ENCODE assay signal across 19 mouse cellular contexts in the genomic region with DNA sequence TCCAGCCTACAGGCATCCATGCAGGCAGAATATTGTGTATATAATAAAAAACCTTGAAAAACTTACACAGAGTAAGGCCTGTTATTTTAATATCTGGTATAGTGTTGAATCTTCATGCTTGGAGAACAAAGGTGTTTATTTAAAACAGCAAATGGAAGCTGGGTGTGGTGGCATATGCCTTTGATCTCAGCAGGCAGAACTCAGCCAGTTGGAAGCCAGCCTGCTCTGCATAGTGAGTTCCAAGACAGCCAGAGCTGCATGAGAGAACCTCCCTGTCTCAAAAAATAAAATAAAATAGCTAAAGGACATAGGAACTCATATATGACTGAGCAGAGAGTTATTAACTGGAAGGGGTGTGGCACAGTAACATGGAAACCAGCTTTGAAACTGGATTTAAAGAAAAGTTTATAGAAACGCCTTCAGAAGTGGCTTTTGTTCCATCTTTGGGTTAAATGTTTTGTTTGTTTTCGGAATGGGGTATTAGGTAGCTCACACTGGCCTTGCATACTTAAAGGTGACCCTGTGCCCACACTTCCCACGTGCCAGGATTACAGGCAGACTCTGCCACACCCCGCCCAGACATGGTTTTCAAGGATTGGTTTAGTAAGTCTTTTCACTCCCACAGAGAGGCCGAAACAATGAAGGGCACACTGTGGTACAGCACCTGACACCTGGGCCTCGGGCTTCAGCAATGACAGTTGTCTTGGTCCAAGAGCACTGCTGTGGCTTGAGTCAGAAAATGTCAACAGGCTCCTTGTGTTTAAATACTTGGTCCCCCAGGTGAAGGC. TPM values are rescaled to one million over a fixed set of nuclear protein-coding genes. Genes with fewer than 3 reads are reported as not detected.
A peak's percentile ranks its signal among the peaks of the same experiment; 100 is the strongest.
DNase-seq lines count a peak whose midpoint lies in the region; ATAC-seq and TF ChIP-seq lines count a peak whose summit lies in the region.
"Had no signal": no experiment of that assay in that cellular context is flagged by ENCODE, and none has a peak within 500 bp of the region (broad histone marks: within the 10 kb centered on the region; RNA-seq: fewer than 3 reads in every experiment).

No protein-coding gene starts in this region.

- H3K27me3 ChIP-seq in forebrain, embryonic 15.5 days, result no peaks in the 10 kb centered on the region
- no peaks in the 10 kb centered on the region for H3K27me3 ChIP-seq in forebrain, embryonic 13.5 days
- H3K27me3 ChIP-seq in midbrain, embryonic 15.5 days (replicated peaks), result no peaks in the 10 kb centered on the region
- no peaks in the 10 kb centered on the region for H3K27me3 ChIP-seq in hindbrain, embryonic 12.5 days
- H3K27me3 ChIP-seq: embryonic facial prominence, embryonic 12.5 days; lung, embryonic 15.5 days; neural tube, embryonic 13.5 days had no signal

- H3K4me1 ChIP-seq in forebrain, embryonic 15.5 days, result peaks cover 14% of the 10 kb centered on the region
- peaks cover 5% of the 10 kb centered on the region; the same call in 1 of the 2 replicates for H3K4me1 ChIP-seq in forebrain, embryonic 13.5 days
- H3K4me1 ChIP-seq in midbrain, embryonic 15.5 days, result no peaks in the 10 kb centered on the region
- 0 out of 2 replicates have a peak, but pooled peaks cover 5% of the 10 kb centered on the region for H3K4me1 ChIP-seq in hindbrain, embryonic 12.5 days
- H3K4me1 ChIP-seq: neural tube, embryonic 13.5 days had no signal

- no peaks in the 10 kb centered on the region for H3K9me3 ChIP-seq in forebrain, embryonic 15.5 days
- H3K9me3 ChIP-seq in forebrain, embryonic 13.5 days (replicated peaks), result no peaks in the 10 kb centered on the region
- H3K9me3 ChIP-seq in midbrain, embryonic 15.5 days, result no peaks in the 10 kb centered on the region
- H3K9me3 ChIP-seq in hindbrain, embryonic 12.5 days (replicated peaks), result no peaks in the 10 kb centered on the region
- H3K9me3 ChIP-seq: embryonic facial prominence, embryonic 12.5 days; lung, embryonic 15.5 days; midbrain, embryonic 10.5 days; neural tube, embryonic 13.5 days had no signal

- no peaks in the 10 kb centered on the region for H3K36me3 ChIP-seq in forebrain, embryonic 15.5 days
- H3K36me3 ChIP-seq in forebrain, embryonic 13.5 days (ENCODE audit: poor library complexity, severe bottlenecking), result no peaks in the 10 kb centered on the region
- no peaks in the 10 kb centered on the region for H3K36me3 ChIP-seq in midbrain, embryonic 15.5 days (replicated peaks)
- no peaks in the 10 kb centered on the region for H3K36me3 ChIP-seq in hindbrain, embryonic 12.5 days
- H3K36me3 ChIP-seq: embryonic facial prominence, embryonic 12.5 days; lung, embryonic 15.5 days; midbrain, embryonic 10.5 days; neural tube, embryonic 13.5 days had no signal

- H3K4me3 ChIP-seq in forebrain, embryonic 15.5 days, result no peak overlapping the region
- H3K4me3 ChIP-seq in forebrain, embryonic 13.5 days, result no peak overlapping the region
- no peak overlapping the region for H3K4me3 ChIP-seq in midbrain, embryonic 15.5 days
- H3K4me3 ChIP-seq in hindbrain, embryonic 12.5 days, result no peak overlapping the region
- H3K4me3 ChIP-seq: embryonic facial prominence, embryonic 12.5 days; layer of hippocampus, adult 2 months; lung, embryonic 15.5 days; midbrain, embryonic 10.5 days; neural tube, embryonic 13.5 days had no signal

- no peak overlapping the region for H3K9ac ChIP-seq in forebrain, embryonic 15.5 days (replicated peaks)
- no peak overlapping the region for H3K9ac ChIP-seq in forebrain, embryonic 13.5 days
- H3K9ac ChIP-seq in midbrain, embryonic 15.5 days, result no peak overlapping the region
- no peak overlapping the region for H3K9ac ChIP-seq in hindbrain, embryonic 12.5 days
- H3K9ac ChIP-seq: embryonic facial prominence, embryonic 12.5 days; lung, embryonic 15.5 days; neural tube, embryonic 13.5 days had no signal

- no peak overlapping the region for H3K4me2 ChIP-seq in forebrain, embryonic 15.5 days (replicated peaks)
- H3K4me2 ChIP-seq in forebrain, embryonic 13.5 days, result no peak overlapping the region
- H3K4me2 ChIP-seq in midbrain, embryonic 15.5 days, result no peak overlapping the region
- no peak overlapping the region for H3K4me2 ChIP-seq in hindbrain, embryonic 12.5 days (replicated peaks)
- H3K4me2 ChIP-seq: embryonic facial prominence, embryonic 12.5 days; lung, embryonic 15.5 days; neural tube, embryonic 13.5 days had no signal

- 66% methylated on average over 6 of the region's 6 CpGs for WGBS in forebrain, embryonic 15.5 days
- WGBS in forebrain, embryonic 13.5 days, result 63% methylated on average over 6 of the region's 6 CpGs
- WGBS in midbrain, embryonic 15.5 days, result 61% methylated on average over 6 of the region's 6 CpGs
- 71% methylated on average over 6 of the region's 6 CpGs for WGBS in hindbrain, embryonic 12.5 days

- DNase-seq in A20 (ENCODE audit: low read depth, low spot score), result peak; percentile 13
- peak; percentile 52 for DNase-seq in brain, embryonic 14.5 days (ENCODE audit: low read depth)
- peak; percentile 38 for DNase-seq in lung, postnatal 25 days (ENCODE audit: low spot score)
- DNase-seq in left cerebral cortex, adult 18-20 months (ENCODE audit: low spot score in 2 of 2), result no peak
- DNase-seq: kidney, adult 18-20 months; kidney, postnatal 14 days; layer of hippocampus, postnatal 36 days; liver; right cerebral cortex, adult 18-20 months; thymus, adult 2 months had no signal

- H3K27ac ChIP-seq in forebrain, embryonic 15.5 days (replicated peaks), result peak overlapping the region; percentile 32
- no peak overlapping the region for H3K27ac ChIP-seq in forebrain, embryonic 13.5 days
- no peak overlapping the region for H3K27ac ChIP-seq in midbrain, embryonic 15.5 days
- no peak overlapping the region for H3K27ac ChIP-seq in hindbrain, embryonic 12.5 days
- H3K27ac ChIP-seq: embryonic facial prominence, embryonic 12.5 days; layer of hippocampus, adult 2 months; lung, embryonic 15.5 days; midbrain, embryonic 10.5 days; neural tube, embryonic 13.5 days had no signal

- no peak for TF ChIP-seq POLR2A in brain, embryonic 14.5 days (IDR thresholded peaks at IDR 0.05; ENCODE audit: borderline replicate concordance, extremely low read depth, insufficient read depth, insufficient read length, poor library complexity, severe bottlenecking)

- no peak for TF ChIP-seq CTCF in brain, embryonic 14.5 days (IDR thresholded peaks at IDR 0.05; ENCODE audit: borderline replicate concordance, extremely low read depth, insufficient read depth, insufficient read length)

- ATAC-seq in forebrain, embryonic 15.5 days (replicated peaks), result no peak
- no peak for ATAC-seq in forebrain, embryonic 13.5 days
- no peak for ATAC-seq in midbrain, embryonic 15.5 days (replicated peaks)
- ATAC-seq in hindbrain, embryonic 12.5 days (ENCODE audit: low FRiP score), result no peak

RNA-seq across cellular contexts. Expression of a gene that starts 38.9 kb away (rescaled TPM):
- 12.3 and 14.7 TPM in 2 replicates for polyA plus RNA-seq in forebrain, embryonic 15.5 days (2015; fragmentation: Nextera tagmentation; extraction: Ambion mirVana)
- 3.7 and 3.8 TPM in 2 replicates for polyA plus RNA-seq in forebrain, embryonic 13.5 days (2015; fragmentation: Nextera tagmentation; extraction: Ambion mirVana)
- polyA plus RNA-seq in brain, embryonic 14.5 days (2012; rRNA removed), result 6.5 and 9.4 TPM in 2 replicates
- polyA plus RNA-seq in midbrain, embryonic 15.5 days (2015; fragmentation: Nextera tagmentation; extraction: Ambion mirVana), result 8.2 and 8.6 TPM in 2 replicates
- total RNA-seq in left cerebral cortex, adult 18-20 months (2021), result 1 to 10 TPM; 1.8 to 1.9 TPM
- polyA plus RNA-seq in hindbrain, embryonic 12.5 days (2016; fragmentation: Nextera tagmentation; extraction: Ambion mirVana), result 3.8 and 4.5 TPM in 2 replicates

Comparison
In these comparisons a context has a peak if more than half of its experiments do, and no peak if none do; other contexts are left out.
1. DNase-seq: peak in A20 (single experiment), brain, embryonic 14.5 days (single experiment) and lung, postnatal 25 days (single experiment); none in left cerebral cortex, adult 18-20 months (0 of 2).